Mouse (Mus musculus) heart, embryonic 10.5 days (tissue): ENCODE measurements at regions not wholly inside any gene's neighbourhood (a gene's known extent, or its start where the extent isn't known, plus 50 kb on each side); places are given as distances from the start of the nearest gene placed in this dataset.
"Not testable (repeated sequence)": the region's sequence is repeated elsewhere in the genome, so short reads cannot be mapped to it uniquely, and the experiment has no call there.

Experiments
- DNase-seq: peaks from one replicate; pipeline ENCODE4 v3.0.0-alpha.2; 2017; ENCODE audit warnings: low spot score
- H3K27ac ChIP-seq: fragments of 300-500 bp; sonication (generic); 2 replicates; pipeline ENCODE4 v1.5.1; 2016; ENCODE audit warnings: mild to moderate bottlenecking
- H3K27me3 ChIP-seq: fragments of 300-500 bp; sonication (generic); 2 replicates; pipeline ENCODE4 v1.6.1; 2016; ENCODE audit warnings: mild to moderate bottlenecking; ENCODE audit not compliant: poor library complexity, insufficient read depth, severe bottlenecking
- H3K36me3 ChIP-seq: fragments of 300-500 bp; sonication (generic); 2 replicates; pipeline ENCODE4 v1.6.1; 2016; ENCODE audit warnings: mild to moderate bottlenecking, moderate library complexity
- H3K4me1 ChIP-seq: fragments of 300-500 bp; sonication (generic); 2 replicates; pipeline ENCODE4 v1.6.1; 2016; ENCODE audit warnings: mild to moderate bottlenecking
- H3K4me3 ChIP-seq: fragments of 300-500 bp; sonication (generic); 2 replicates; pipeline ENCODE4 v1.5.1; 2016; ENCODE audit warnings: mild to moderate bottlenecking, moderate library complexity
- H3K9me3 ChIP-seq: fragments of 300-500 bp; sonication (generic); 2 replicates; pipeline ENCODE4 v1.6.1; 2016; ENCODE audit warnings: mild to moderate bottlenecking, moderate library complexity
- WGBS: fragments of 180-500 bp; shearing (Covaris S2); methylation state at CpG from one replicate; pipeline ENCODE4 v1.1.7; 2016; 5-methylcytosine and 5-hydroxymethylcytosine counted together

DNA sequence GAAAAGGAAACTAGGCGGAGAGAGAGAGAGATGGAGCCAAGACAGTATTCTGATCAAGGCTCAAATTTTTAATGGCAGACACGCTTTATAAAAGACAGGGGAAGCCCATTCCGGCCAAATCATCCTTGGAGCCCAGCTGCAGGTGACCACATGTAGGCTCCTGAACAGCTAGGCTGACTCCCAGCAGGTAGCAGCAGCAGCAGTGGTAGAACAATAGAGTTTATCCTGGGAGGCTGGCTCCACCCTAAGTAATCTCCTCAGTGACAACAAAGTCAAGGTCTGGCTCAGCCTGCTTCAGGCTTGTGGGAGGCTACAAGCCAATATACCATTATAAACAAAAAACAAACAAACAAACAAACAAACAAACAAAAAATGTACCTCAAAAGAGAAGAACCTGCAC, 151.0 kb upstream of the Akr1e1 start:
- Histone ChIP-seq H3K9me3 (no peaks in the 10 kb centered on the region), H3K27me3 (no peaks in the 10 kb centered on the region), H3K36me3 (no peaks in the 10 kb centered on the region), H3K4me1 (no peaks in the 10 kb centered on the region), H3K27ac (no peak overlapping the region), H3K4me3 (no peak overlapping the region)
- DNase-seq: no peak
- WGBS: 54% methylated on average over 3 of the region's 3 CpGs

DNA sequence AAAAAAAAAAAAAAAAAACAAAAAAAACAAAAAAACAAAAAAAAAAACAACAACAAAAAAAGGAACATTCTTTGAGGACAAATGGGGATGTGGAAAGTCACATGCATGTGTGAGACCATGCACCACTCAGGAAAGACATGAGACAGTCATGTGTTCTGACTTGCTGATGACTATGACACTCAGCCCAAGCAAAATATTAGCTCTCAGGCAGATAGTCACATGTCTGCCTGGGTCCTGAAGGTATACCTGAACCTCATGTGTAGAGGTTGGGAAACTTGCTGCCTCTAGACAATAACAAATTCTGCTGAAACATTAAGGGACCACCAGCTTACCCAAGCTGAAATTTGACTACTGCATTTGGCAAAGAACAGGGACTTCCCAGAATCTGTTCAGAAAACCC, 147.6 kb upstream of the Akr1e1 start:
- no peak overlapping the region for H3K4me3 ChIP-seq
- DNase-seq: no peak
- no peak overlapping the region for H3K27ac ChIP-seq
- H3K36me3 ChIP-seq: no peaks in the 10 kb centered on the region
- no peaks in the 10 kb centered on the region for H3K27me3 ChIP-seq
- H3K9me3 ChIP-seq: no peaks in the 10 kb centered on the region
- H3K4me1 ChIP-seq: no peaks in the 10 kb centered on the region

DNA sequence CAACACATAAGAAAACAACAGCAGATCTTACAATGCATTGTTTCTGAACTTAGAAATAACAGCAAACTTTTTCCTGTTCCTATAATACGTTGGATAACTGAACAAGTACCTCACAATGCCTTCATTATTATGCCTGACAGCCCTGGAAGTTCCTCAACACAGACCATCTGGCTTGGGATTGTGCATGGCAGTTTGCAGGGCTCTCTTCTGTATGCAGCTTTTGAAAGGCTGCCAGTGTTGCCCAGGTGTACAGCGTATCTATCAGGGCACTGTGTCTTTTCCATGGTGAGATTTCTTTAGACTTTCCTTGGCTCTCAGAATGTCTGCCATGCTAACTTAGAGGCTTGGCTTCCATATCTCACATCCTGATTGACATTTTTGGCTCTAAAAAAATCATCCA, 134.0 kb upstream of the Akr1e1 start:
- no peak for DNase-seq
- 67% methylated on average over 2 of the region's 2 CpGs for WGBS

DNA sequence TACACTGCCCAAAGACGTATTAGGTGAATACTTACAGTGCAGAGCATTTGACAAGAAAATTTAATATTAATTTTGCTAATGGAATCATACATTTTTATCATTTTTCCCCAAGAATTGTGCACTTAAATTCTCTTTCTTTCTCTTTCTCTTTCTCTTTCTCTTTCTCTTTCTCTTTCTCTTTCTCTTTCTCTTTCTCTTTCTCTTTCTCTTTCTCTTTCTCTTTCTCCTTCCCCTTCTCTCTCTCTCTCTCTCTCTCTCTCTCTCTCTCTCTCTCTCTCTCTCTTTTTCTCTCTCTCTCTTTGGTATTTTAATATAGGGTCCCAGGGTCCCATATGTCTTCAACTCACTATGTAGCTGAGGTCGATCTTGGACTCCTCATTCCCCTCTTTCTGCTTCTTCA, 107.3 kb upstream of the Akr1e1 start:
- not testable (repeated sequence) for H3K4me1 ChIP-seq, H3K4me3 ChIP-seq, H3K27ac ChIP-seq, H3K36me3 ChIP-seq, H3K9me3 ChIP-seq, DNase-seq, H3K27me3 ChIP-seq
- 67% methylated on average over 2 of the region's 2 CpGs for WGBS

More for the DNA sequence above, 134.0 kb upstream of the Akr1e1 start:
- no peaks in the 10 kb centered on the region for H3K36me3 ChIP-seq
- H3K4me1 ChIP-seq: no peaks in the 10 kb centered on the region
- no peak overlapping the region for H3K27ac ChIP-seq
- no peaks in the 10 kb centered on the region for H3K9me3 ChIP-seq
- H3K4me3 ChIP-seq: no peak overlapping the region
- no peaks in the 10 kb centered on the region for H3K27me3 ChIP-seq

DNA sequence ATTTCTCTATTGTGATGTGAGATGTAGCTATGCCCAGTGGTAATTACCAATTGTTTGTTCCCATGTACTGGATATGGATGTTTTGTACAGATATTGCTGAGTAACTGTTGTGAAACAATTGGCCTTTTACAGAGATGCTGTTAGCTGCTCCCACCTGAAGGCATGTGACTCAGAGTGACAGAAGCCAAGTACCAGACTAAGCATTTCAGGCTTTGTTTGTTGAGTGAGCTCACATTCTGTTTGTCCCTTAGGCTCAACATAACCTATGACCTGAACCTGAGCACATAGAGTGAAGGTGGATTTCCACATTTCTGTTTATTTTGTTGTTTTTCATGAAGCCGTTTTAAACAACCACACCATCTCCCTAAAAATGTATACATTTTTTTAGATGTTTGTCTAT, 105.8 kb upstream of the Akr1e1 start:
- Histone ChIP-seq H3K4me3 (no peak overlapping the region), H3K27me3 (no peaks in the 10 kb centered on the region), H3K4me1 (no peaks in the 10 kb centered on the region), H3K36me3 (no peaks in the 10 kb centered on the region), H3K27ac (no peak overlapping the region), H3K9me3 (no peaks in the 10 kb centered on the region)
- DNase-seq: no peak
- 84% methylated on average over 1 of the region's 1 CpGs for WGBS

DNA sequence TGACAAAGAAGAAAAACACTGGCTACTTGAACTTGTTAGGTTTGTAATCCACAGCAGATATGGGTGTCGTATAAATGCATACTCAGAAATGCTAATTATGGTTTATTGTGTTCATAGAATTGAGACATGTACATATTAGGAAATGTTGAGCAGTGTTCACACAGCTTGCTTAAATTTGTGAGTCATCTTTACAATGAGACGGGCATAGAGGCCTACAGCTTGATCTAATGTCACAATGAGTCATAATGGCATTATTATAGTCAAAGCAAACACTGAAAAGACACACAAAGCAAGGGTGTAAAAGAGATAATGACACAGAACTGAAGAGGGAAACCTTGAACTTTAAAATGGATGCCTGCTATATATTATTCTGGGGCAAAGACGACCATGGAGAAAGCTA, 103.7 kb upstream of the Akr1e1 start:
- Histone ChIP-seq H3K36me3 (no peaks in the 10 kb centered on the region), H3K4me3 (no peak overlapping the region), H3K4me1 (no peaks in the 10 kb centered on the region), H3K27ac (no peak overlapping the region), H3K9me3 (no peaks in the 10 kb centered on the region), H3K27me3 (no peaks in the 10 kb centered on the region)
- 77% methylated on average over 3 of the region's 3 CpGs for WGBS
- DNase-seq: no peak

DNA sequence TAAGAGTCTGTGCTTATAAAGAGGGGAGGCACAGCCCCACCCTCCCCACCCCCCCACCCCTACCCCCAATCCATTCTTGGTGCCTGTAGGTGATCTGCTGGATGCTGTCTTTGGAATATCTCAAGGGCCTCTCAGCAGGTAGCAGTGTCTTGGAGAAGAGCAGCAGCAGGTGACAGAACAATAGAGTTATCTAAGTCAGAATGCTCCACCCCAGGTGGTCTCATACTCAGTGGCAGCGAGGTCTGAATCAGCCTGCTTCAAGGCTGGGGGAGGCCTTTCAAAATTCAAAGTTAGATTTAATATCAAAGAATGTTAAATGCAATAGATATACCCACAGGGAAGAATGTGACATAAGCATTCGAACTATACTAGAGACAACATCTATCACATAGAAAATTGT, 90.6 kb upstream of the Akr1e1 start:
- 61% methylated on average over 2 of the region's 2 CpGs for WGBS
- H3K9me3 ChIP-seq, H3K36me3 ChIP-seq, DNase-seq, H3K27ac ChIP-seq, H3K4me1 ChIP-seq, H3K4me3 ChIP-seq, H3K27me3 ChIP-seq: not testable (repeated sequence)

DNA sequence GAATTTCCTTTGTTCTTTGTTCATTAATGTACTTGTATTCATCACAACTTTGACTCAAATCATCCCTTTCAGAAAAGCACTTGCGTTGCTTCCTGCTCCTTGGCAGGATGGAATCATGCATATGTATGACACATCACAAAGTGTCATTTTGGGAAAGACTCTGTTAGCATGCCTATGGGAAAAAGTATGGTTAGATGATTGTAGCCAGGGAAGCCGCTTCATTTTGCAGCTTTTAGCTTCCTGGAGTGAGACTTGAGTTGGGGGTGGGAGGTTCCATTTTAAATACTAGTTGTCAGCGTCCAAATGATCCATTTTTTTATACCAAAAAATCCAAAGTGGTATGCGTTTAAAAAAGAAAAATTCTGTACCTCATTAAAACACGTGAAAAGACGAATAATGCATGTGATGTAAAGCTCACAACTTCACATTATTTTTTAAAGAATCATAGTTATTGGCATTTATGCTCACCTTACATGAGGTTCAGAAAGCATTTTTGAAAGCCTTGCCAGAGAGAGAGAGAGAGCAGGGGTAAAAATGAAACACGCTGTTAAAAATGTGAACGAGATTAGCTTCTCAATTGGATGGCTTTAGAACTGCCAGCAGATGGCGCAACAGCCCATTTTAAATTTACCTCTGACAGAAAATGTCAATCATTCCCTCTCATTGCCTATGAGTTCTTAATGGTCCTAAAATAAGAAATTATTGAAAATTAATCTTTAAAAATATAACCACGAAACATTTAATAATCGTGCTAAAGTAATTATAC, 57.6 kb upstream of the Akr1e1 start:
- 37% methylated on average over 11 of the region's 11 CpGs for WGBS
- Histone ChIP-seq H3K4me3 (no peak overlapping the region), H3K27ac (no peak overlapping the region), H3K27me3 (no peaks in the 10 kb centered on the region), H3K4me1 (no peaks in the 10 kb centered on the region), H3K36me3 (no peaks in the 10 kb centered on the region), H3K9me3 (no peaks in the 10 kb centered on the region)
- no peak for DNase-seq

DNA sequence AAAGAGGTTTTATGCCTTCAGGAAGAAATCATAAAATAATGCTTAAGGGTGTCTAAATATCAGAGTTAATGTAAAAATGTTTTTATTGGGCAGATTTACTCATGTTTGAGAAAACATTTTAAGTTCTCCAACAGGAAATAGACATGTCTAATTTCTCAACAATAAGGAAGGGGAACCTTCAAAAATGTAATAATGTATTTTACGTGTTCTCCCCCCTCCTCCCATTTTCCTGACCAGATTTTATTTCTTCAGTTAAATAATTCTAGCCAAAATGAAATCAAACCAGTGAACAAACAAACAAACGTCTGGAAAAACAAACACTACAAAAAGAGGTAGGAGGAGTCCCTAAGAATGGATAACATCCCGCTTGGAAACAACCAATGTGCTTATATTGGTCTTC, 54.4 kb upstream of the Akr1e1 start:
- H3K9me3 ChIP-seq: no peaks in the 10 kb centered on the region
- no peak overlapping the region for H3K27ac ChIP-seq
- no peaks in the 10 kb centered on the region for H3K4me1 ChIP-seq
- WGBS: 53% methylated on average over 3 of the region's 3 CpGs
- DNase-seq: no peak
- no peaks in the 10 kb centered on the region for H3K27me3 ChIP-seq
- no peaks in the 10 kb centered on the region for H3K36me3 ChIP-seq
- no peak overlapping the region for H3K4me3 ChIP-seq

DNA sequence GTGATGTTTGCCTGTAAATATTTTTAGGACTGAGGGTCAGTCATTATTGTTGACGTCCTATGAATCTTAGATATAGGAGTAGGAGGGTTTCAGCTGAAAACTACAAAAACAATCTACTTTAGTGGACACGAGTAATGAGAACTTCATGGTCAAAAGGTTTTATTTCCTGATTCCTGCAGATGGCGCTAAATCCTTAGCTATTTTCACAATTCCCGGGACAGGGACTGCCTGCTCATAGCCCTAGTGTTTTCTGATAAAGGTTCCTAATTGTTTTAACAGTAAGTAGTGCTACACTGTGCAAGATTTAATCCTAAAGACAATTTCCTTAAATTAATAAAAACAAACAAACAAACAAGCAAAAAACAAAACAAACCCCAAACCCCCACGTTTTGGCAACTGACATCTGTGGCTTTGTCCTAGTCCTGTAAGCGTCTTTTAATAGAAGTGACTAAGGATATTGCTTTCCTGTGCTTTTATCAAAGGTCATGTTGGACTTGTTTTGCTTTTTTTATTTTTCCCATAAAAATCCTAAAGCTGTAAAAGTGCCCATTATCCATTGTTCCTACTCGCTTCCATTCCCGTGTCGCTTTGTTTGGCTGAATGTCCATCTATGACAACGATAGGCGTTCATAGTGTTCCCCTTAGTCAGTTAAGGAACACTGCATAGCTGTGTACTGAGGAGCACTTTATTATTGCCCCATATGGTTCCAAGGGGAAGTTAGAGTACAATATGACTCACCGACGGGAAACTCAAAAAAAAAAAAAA, 53.5 kb upstream of the Akr1e1 start:
- no peak overlapping the region for H3K27ac ChIP-seq

More for the DNA sequence above, 53.5 kb upstream of the Akr1e1 start:
- no peaks in the 10 kb centered on the region for H3K36me3 ChIP-seq
- no peaks in the 10 kb centered on the region for H3K4me1 ChIP-seq
- DNase-seq: no peak
- WGBS: 53% methylated on average over 13 of the region's 13 CpGs
- H3K27me3 ChIP-seq: no peaks in the 10 kb centered on the region
- H3K4me3 ChIP-seq: no peak overlapping the region
- H3K9me3 ChIP-seq: no peaks in the 10 kb centered on the region
